Mouse (Mus musculus) lung, adult 2 months (tissue): Measurements from ENCODE around the gene Gapdhs.
A peak's percentile ranks its signal among the peaks of the same experiment; 100 is the strongest.

Experiments
- CTCF ChIP-seq: fragments of 200-500 bp; IDR thresholded peaks from 2 replicates; pipeline ENCODE4 v1.5.1; 2011; ENCODE audit warnings: mild to moderate bottlenecking, low read length, control low read depth; ENCODE audit not compliant: insufficient read depth
- POLR2A ChIP-seq: fragments of 200-500 bp; IDR thresholded peaks from 2 replicates; pipeline ENCODE4 v1.6.1; 2011; ENCODE audit warnings: low read depth, mild to moderate bottlenecking, control low read depth, low read length, borderline replicate concordance; ENCODE audit errors: extremely low read depth

DNA sequence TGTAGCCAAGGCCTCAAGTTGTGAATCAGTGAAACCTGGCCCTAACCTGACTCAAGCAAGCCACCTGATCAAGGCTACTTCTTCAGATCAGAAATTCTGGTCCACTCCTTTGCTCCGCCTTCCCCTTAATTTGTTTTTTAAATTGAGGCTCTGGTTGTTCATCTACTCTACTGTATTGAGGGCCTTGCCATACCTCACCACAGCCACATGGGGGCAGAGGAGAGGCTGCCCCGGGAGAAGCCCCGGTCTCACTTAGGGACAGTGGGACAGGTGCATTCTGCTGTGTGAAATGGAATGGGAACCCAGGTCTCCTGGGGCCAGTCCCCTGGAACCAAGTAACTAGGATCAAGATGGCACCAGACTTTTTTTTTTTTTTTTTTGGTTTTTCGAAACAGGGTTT lies 38.3 kb upstream of the Gapdhs start:
- TF ChIP-seq CTCF (peak; percentile 48), POLR2A (no peak)
